In the genomic region with DNA sequence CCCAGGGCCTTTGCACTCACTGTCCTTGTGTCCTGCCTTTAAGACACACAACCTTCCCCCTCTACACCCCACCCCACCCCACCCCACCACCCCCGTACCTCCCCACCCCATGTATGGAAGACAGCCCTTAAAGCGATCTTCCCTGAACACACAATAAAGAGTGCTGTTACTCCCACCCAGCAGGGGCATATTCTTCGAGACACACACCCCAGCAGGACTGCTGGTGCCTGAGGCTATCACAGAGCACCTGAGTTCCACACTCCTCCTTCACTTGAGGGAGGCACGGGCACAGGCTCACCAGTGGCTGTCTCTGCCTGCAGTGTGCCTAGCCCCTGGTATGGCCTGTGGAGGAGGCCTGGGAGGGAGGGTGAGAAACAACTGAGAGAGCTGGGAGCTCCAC, we compare ENCODE assay signal across 20 mouse cellular contexts.
A peak's percentile ranks its signal among the peaks of the same experiment; 100 is the strongest.
DNase-seq lines count a peak whose midpoint lies in the region; ATAC-seq lines count a peak whose summit lies in the region.
"Had no signal": no experiment of that assay in that cellular context is flagged by ENCODE, and none has a peak within 500 bp of the region (broad histone marks: within the 10 kb centered on the region; RNA-seq: fewer than 3 reads in every experiment).

No protein-coding gene starts in this region.

- H3K36me3 ChIP-seq in forebrain, embryonic 10.5 days (replicated peaks) = no peaks in the 10 kb centered on the region
- H3K36me3 ChIP-seq in forebrain, embryonic 11.5 days (ENCODE audit: control insufficient read depth, insufficient read depth, low read length) = no peaks in the 10 kb centered on the region
- H3K36me3 ChIP-seq in midbrain, embryonic 10.5 days = no peaks in the 10 kb centered on the region
- H3K36me3 ChIP-seq in midbrain, embryonic 16.5 days (ENCODE audit: control insufficient read depth, insufficient read depth, low read length) = no peaks in the 10 kb centered on the region
- H3K36me3 ChIP-seq: G1E; limb, embryonic 15.5 days; liver, embryonic 15.5 days; neural tube, embryonic 12.5 days had no signal

- WGBS in forebrain, embryonic 10.5 days = 56% methylated on average over 4 of the region's 4 CpGs
- 61% methylated on average over 4 of the region's 4 CpGs for WGBS in forebrain, embryonic 11.5 days
- WGBS in midbrain, embryonic 10.5 days = 74% methylated on average over 4 of the region's 4 CpGs
- 58% methylated on average over 4 of the region's 4 CpGs for WGBS in midbrain, embryonic 16.5 days

- no peaks in the 10 kb centered on the region for H3K27me3 ChIP-seq in forebrain, embryonic 10.5 days (ENCODE audit: poor library complexity, severe bottlenecking)
- no peaks in the 10 kb centered on the region for H3K27me3 ChIP-seq in forebrain, embryonic 11.5 days (ENCODE audit: control insufficient read depth, insufficient read depth, low read length)
- H3K27me3 ChIP-seq in midbrain, embryonic 10.5 days (ENCODE audit: low read depth, poor library complexity, severe bottlenecking) = no peaks in the 10 kb centered on the region
- no peaks in the 10 kb centered on the region for H3K27me3 ChIP-seq in midbrain, embryonic 16.5 days (ENCODE audit: control insufficient read depth, insufficient read depth, low read depth, low read length)
- H3K27me3 ChIP-seq: limb, embryonic 15.5 days; liver, embryonic 15.5 days; neural tube, embryonic 12.5 days had no signal

- peaks cover 71% of the 10 kb centered on the region for H3K4me1 ChIP-seq in forebrain, embryonic 10.5 days
- peaks cover 16% of the 10 kb centered on the region for H3K4me1 ChIP-seq in forebrain, embryonic 11.5 days (replicated peaks; ENCODE audit: control insufficient read depth, insufficient read depth, low read length)
- H3K4me1 ChIP-seq in midbrain, embryonic 10.5 days = peaks cover 86% of the 10 kb centered on the region
- peaks cover 14% of the 10 kb centered on the region; the same call in 1 of the 2 replicates for H3K4me1 ChIP-seq in midbrain, embryonic 16.5 days (ENCODE audit: control insufficient read depth, insufficient read depth, low read length)

- H3K4me3 ChIP-seq in forebrain, embryonic 10.5 days = no peak overlapping the region
- no peak overlapping the region for H3K4me3 ChIP-seq in forebrain, embryonic 11.5 days (ENCODE audit: low read depth, low read length)
- H3K4me3 ChIP-seq in midbrain, embryonic 10.5 days = no peak overlapping the region
- H3K4me3 ChIP-seq in midbrain, embryonic 16.5 days (ENCODE audit: low read depth, low read length) = no peak overlapping the region
- H3K4me3 ChIP-seq: layer of hippocampus, adult 2 months; limb, embryonic 15.5 days; liver, embryonic 15.5 days; neural tube, embryonic 12.5 days had no signal

- no peak overlapping the region for H3K9ac ChIP-seq in forebrain, embryonic 11.5 days (ENCODE audit: low read length)
- H3K9ac ChIP-seq in midbrain, embryonic 16.5 days (ENCODE audit: low read depth, low read length) = no peak overlapping the region
- H3K9ac ChIP-seq: limb, embryonic 15.5 days; liver, embryonic 15.5 days; neural tube, embryonic 12.5 days had no signal

- no peaks in the 10 kb centered on the region for H3K9me3 ChIP-seq in forebrain, embryonic 10.5 days
- H3K9me3 ChIP-seq in forebrain, embryonic 11.5 days (ENCODE audit: control insufficient read depth, low read length) = no peaks in the 10 kb centered on the region
- no peaks in the 10 kb centered on the region for H3K9me3 ChIP-seq in midbrain, embryonic 10.5 days (replicated peaks)
- H3K9me3 ChIP-seq in midbrain, embryonic 16.5 days (replicated peaks; ENCODE audit: control insufficient read depth, low read length, poor library complexity, severe bottlenecking) = no peaks in the 10 kb centered on the region
- H3K9me3 ChIP-seq: G1E; limb, embryonic 15.5 days; liver, embryonic 15.5 days; neural tube, embryonic 12.5 days had no signal

- H3K4me2 ChIP-seq in forebrain, embryonic 11.5 days (ENCODE audit: low read depth, low read length, severe bottlenecking) = no peak overlapping the region
- no peak overlapping the region for H3K4me2 ChIP-seq in midbrain, embryonic 16.5 days (ENCODE audit: low read length)
- H3K4me2 ChIP-seq: limb, embryonic 15.5 days; liver, embryonic 15.5 days; neural tube, embryonic 12.5 days had no signal

- H3K27ac ChIP-seq in forebrain, embryonic 10.5 days = peak overlapping the region; percentile 62
- no peak overlapping the region for H3K27ac ChIP-seq in forebrain, embryonic 11.5 days (ENCODE audit: low read depth, low read length)
- peak overlapping the region; percentile 89 for H3K27ac ChIP-seq in midbrain, embryonic 10.5 days (replicated peaks)
- no peak overlapping the region for H3K27ac ChIP-seq in midbrain, embryonic 16.5 days (ENCODE audit: low read length)
- H3K27ac ChIP-seq: kidney, postnatal 0 days; limb, embryonic 15.5 days; liver, embryonic 15.5 days had no signal

- DNase-seq in forebrain, embryonic 10.5 days (ENCODE audit: extremely low spot score, low spot score) = no peak
- no peak for DNase-seq in forebrain, embryonic 11.5 days (ENCODE audit: low spot score)
- no peak for DNase-seq in midbrain, embryonic 10.5 days (ENCODE audit: low spot score)
- DNase-seq in thymus, postnatal 14 days = peak; percentile 41
- DNase-seq in thymus, postnatal 25 days = no peak
- DNase-seq in layer of hippocampus, adult 11-12 months (ENCODE audit: low spot score) = no peak
- DNase-seq: cerebellum, adult 2 months; cerebellum, postnatal 36 days; heart, adult 18-20 months; heart, postnatal 36 days; kidney, adult 18-20 months; layer of hippocampus, postnatal 36 days had no signal

- no peak for ATAC-seq in forebrain, embryonic 11.5 days (replicated peaks; ENCODE audit: low FRiP score)
- no peak for ATAC-seq in midbrain, embryonic 16.5 days
- no peak for ATAC-seq in megakaryocyte, adult 5-6 weeks (ENCODE audit: poor library complexity, severe bottlenecking)

Comparison
In these comparisons a context has a peak if more than half of its experiments do, and no peak if none do; other contexts are left out.
1. H3K27ac ChIP-seq: peak in forebrain, embryonic 10.5 days (single experiment) and midbrain, embryonic 10.5 days (single experiment); none in forebrain, embryonic 11.5 days (single experiment) and midbrain, embryonic 16.5 days (single experiment).